Mouse (Mus musculus) cerebellum, adult 2 months (tissue): ENCODE measurements around the gene Cbarp.

ENCODE experiments used
- CTCF ChIP-seq: fragments of 200-500 bp; IDR thresholded peaks from 2 replicates; pipeline ENCODE4 v1.5.1; 2011; ENCODE audit warnings: low read depth, mild to moderate bottlenecking, control low read depth, low read length, moderate library complexity, borderline replicate concordance; ENCODE audit not compliant: insufficient read depth
- POLR2A ChIP-seq: fragments of 200-500 bp; IDR thresholded peaks from 2 replicates; pipeline ENCODE4 v1.6.1; 2011; ENCODE audit warnings: low read length, control low read depth, borderline replicate concordance; ENCODE audit not compliant: insufficient read depth

GRCm38 (mm10) chr10:80171252-80171651, 30.6 kb upstream of the Cbarp start:
- TF ChIP-seq CTCF (no peak), POLR2A (no peak)
